Mouse (Mus musculus): Measurements from ENCODE around the gene Traf4.

DNA sequence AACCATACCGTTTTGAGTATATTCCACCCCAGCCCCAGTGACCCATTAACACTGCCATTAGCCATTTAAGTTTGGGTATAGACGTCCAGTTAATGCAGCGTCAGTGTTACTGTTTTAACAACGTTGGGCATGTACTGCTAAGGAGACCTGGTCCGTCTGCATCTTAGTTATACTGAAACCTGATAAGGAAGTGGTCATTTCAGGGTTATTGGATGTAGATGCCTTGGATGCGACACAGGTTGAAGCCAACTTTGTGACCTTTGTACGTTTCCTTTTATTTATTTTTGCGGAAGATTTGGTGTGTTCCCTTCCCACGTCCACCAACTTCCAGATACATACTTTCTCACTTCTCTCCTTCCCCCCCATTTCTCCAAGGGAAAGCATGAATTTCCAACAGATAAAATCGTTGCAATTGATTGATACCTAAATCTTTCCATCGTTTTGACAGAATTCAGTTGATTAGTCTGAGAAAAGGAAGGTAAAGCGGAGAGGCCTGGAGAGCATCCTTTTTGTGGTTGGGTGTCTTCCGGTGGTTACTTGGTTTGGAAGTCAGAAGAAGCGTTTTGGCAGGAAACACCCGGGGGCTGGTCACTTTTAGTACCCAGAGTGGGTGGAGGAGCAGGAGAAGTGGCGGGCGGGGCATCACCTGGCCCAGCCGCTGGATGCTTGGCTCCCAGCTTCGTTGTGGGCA is 50.6 kb downstream of the Traf4 start:
- TF ChIP-seq POLR2A (IDR thresholded peaks at IDR 0.05; ENCODE audit: extremely low read depth, insufficient read depth, low read length) (no peak), CTCF (IDR thresholded peaks at IDR 0.05; ENCODE audit: low read depth, low read length) (no peak)

Data from liver, adult 2 months (tissue).